Mouse (Mus musculus) heart, embryonic 15.5 days (tissue): ENCODE measurements at regions not wholly inside any gene's neighbourhood (a gene's known extent, or its start where the extent isn't known, plus 50 kb on each side); places are given as distances from the start of the nearest gene placed in this dataset.

Experiments
- ATAC-seq: fragments of 200-750 bp; cut with Nextera tagmentation; replicated peaks from 2 replicates; pipeline ENCODE4 v1.8.0; 2017; ENCODE audit warnings: low read depth, moderate TSS enrichment; ENCODE audit not compliant: insufficient number of reproducible peaks, insufficient read depth, low FRiP score
- H3K27ac ChIP-seq: fragments of 300-500 bp; sonication (generic); 2 replicates; pipeline ENCODE4 v1.5.1; 2015; ENCODE audit warnings: mild to moderate bottlenecking, inconsistent platforms
- H3K27me3 ChIP-seq: fragments of 300-500 bp; sonication (generic); 2 replicates; pipeline ENCODE4 v1.6.1; 2015; ENCODE audit warnings: inconsistent platforms
- H3K36me3 ChIP-seq: fragments of 300-500 bp; sonication (generic); 2 replicates; pipeline ENCODE4 v1.6.1; 2015; ENCODE audit warnings: mild to moderate bottlenecking, inconsistent platforms
- H3K4me1 ChIP-seq: fragments of 300-500 bp; sonication (generic); replicated peaks from 2 replicates; pipeline ENCODE4 v1.6.1; 2015; ENCODE audit warnings: inconsistent platforms
- H3K4me2 ChIP-seq: fragments of 300-500 bp; sonication (generic); 2 replicates; pipeline ENCODE4 v1.6.1; 2015; ENCODE audit warnings: inconsistent platforms, mild to moderate bottlenecking, moderate library complexity
- H3K4me3 ChIP-seq: fragments of 300-500 bp; sonication (generic); 2 replicates; pipeline ENCODE4 v1.5.1; 2015; ENCODE audit warnings: mild to moderate bottlenecking, inconsistent platforms
- H3K9ac ChIP-seq: fragments of 300-500 bp; sonication (generic); 2 replicates; pipeline ENCODE4 v1.6.1; 2015; ENCODE audit warnings: mild to moderate bottlenecking, inconsistent platforms
- H3K9me3 ChIP-seq: fragments of 300-500 bp; sonication (generic); replicated peaks from 2 replicates; pipeline ENCODE4 v1.6.1; 2016; ENCODE audit warnings: inconsistent platforms
- WGBS: fragments of 180-500 bp; shearing (Covaris S2); methylation state at CpG from one replicate; pipeline ENCODE4 v1.1.7; 2015; ENCODE audit warnings: mixed read lengths; 5-methylcytosine and 5-hydroxymethylcytosine counted together

- ATAC-seq = no peak
- Histone ChIP-seq H3K4me2 (no peak overlapping the region), H3K27me3 (no peaks in the 10 kb centered on the region), H3K4me1 (no peaks in the 10 kb centered on the region), H3K27ac (no peak overlapping the region), H3K4me3 (no peak overlapping the region), H3K36me3 (no peaks in the 10 kb centered on the region), H3K9ac (no peak overlapping the region), H3K9me3 (no peaks in the 10 kb centered on the region)
- WGBS = 65% methylated on average over 2 of the region's 2 CpGs
Observed at GRCm38 (mm10) chr11:45446512-45446911, 405.3 kb upstream of the Clint1 start.

GRCm38 (mm10) chr11:45454234-45454633 lies 397.6 kb upstream of the Clint1 start:
- H3K4me3 ChIP-seq = no peak overlapping the region
- 81% methylated on average over 5 of the region's 5 CpGs for WGBS
- no peak overlapping the region for H3K27ac ChIP-seq
- H3K36me3 ChIP-seq = no peaks in the 10 kb centered on the region
- ATAC-seq = no peak
- H3K9me3 ChIP-seq = no peaks in the 10 kb centered on the region
- no peak overlapping the region for H3K9ac ChIP-seq
- no peak overlapping the region for H3K4me2 ChIP-seq
- H3K4me1 ChIP-seq = peaks cover 5% of the 10 kb centered on the region
- no peaks in the 10 kb centered on the region for H3K27me3 ChIP-seq

DNA sequence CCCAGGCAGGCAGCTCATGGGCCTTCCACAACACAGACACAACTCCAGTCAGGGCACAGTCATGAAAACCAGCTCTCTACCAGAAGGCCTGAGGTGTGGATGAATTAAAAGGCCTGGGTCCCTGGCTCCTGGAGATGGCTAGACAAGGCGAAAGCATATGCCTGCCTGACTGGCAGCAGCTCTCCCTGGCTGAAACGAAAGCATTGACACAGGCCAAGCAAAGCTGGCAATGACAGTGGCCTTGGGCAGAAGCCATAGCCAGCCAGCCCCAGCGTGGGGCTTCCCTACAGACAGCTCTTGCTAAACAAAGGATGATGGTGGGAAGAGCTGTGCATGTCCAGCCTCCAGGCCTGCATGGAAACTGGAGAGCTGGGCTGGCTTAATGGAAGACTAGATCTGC lies 396.9 kb upstream of the Clint1 start:
- WGBS = 73% methylated on average over 3 of the region's 3 CpGs
- Histone ChIP-seq H3K9me3 (no peaks in the 10 kb centered on the region), H3K4me2 (no peak overlapping the region), H3K4me3 (no peak overlapping the region), H3K27ac (no peak overlapping the region), H3K27me3 (no peaks in the 10 kb centered on the region), H3K4me1 (peaks cover 5% of the 10 kb centered on the region), H3K9ac (no peak overlapping the region), H3K36me3 (no peaks in the 10 kb centered on the region)
- no peak for ATAC-seq

DNA sequence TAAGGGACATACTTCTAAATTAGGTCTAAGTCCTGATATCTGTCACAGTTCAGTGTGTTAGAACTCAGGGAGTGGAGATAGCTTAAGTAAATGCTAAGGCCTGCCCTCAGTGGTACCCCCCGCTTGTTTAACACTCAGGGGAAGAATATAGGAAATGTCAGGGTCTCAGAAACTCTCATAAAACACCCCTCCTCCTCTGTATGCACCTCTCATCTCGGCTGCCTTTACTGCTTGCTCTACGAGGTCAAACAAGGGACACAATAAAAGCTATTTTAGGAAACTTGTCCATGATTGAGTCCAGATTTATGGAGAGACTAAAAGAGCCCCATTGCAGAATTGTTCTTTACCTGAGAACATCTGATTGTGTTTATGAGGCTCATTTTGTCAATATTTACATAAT lies 395.1 kb upstream of the Clint1 start:
- no peak overlapping the region for H3K27ac ChIP-seq
- no peaks in the 10 kb centered on the region for H3K27me3 ChIP-seq
- H3K9me3 ChIP-seq = no peaks in the 10 kb centered on the region
- H3K4me1 ChIP-seq = peaks cover 5% of the 10 kb centered on the region
- no peak overlapping the region for H3K4me3 ChIP-seq
- H3K4me2 ChIP-seq = no peak overlapping the region
- no peaks in the 10 kb centered on the region for H3K36me3 ChIP-seq
- ATAC-seq = no peak
- 39% methylated on average over 3 of the region's 3 CpGs for WGBS
- no peak overlapping the region for H3K9ac ChIP-seq

GRCm38 (mm10) chr11:45457597-45457996 lies 394.3 kb upstream of the Clint1 start:
- Histone ChIP-seq H3K4me1 (peaks cover 5% of the 10 kb centered on the region), H3K27ac (no peak overlapping the region), H3K4me3 (no peak overlapping the region), H3K27me3 (no peaks in the 10 kb centered on the region), H3K36me3 (no peaks in the 10 kb centered on the region), H3K9me3 (no peaks in the 10 kb centered on the region), H3K4me2 (no peak overlapping the region), H3K9ac (no peak overlapping the region)
- 63% methylated on average over 4 of the region's 4 CpGs for WGBS
- ATAC-seq = no peak

GRCm38 (mm10) chr11:45460000-45460792 lies 391.7 kb upstream of the Clint1 start:
- Histone ChIP-seq H3K27me3 (no peaks in the 10 kb centered on the region), H3K27ac (no peak overlapping the region), H3K4me3 (no peak overlapping the region), H3K4me2 (no peak overlapping the region), H3K4me1 (peaks cover 5% of the 10 kb centered on the region), H3K36me3 (no peaks in the 10 kb centered on the region), H3K9me3 (no peaks in the 10 kb centered on the region), H3K9ac (no peak overlapping the region)
- WGBS = 73% methylated on average over 11 of the region's 11 CpGs
- no peak for ATAC-seq

DNA sequence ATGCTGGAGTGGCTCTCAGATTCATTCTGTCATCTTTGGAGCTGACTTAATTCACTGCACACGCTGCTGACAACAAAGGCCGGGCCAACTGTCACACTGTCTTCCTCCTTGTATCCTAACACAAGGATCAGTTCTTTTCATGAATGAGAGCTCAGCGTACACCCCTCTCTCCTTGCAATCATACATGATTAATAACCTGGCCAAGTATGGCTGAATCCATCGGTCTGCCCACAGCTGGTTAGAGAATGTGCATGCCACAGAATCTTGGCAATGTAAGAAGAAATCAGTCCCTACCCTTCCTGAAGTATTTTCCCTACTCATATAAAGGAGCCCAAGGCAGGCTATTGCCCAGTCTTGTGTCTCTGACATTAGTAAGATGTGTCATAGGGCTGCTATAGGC lies 387.4 kb upstream of the Clint1 start:
- Histone ChIP-seq H3K4me2 (no peak overlapping the region), H3K4me3 (no peak overlapping the region), H3K27ac (no peak overlapping the region), H3K9ac (no peak overlapping the region), H3K4me1 (no peaks in the 10 kb centered on the region), H3K36me3 (no peaks in the 10 kb centered on the region), H3K27me3 (no peaks in the 10 kb centered on the region), H3K9me3 (no peaks in the 10 kb centered on the region)
- WGBS = 70% methylated on average over 4 of the region's 4 CpGs
- no peak for ATAC-seq

DNA sequence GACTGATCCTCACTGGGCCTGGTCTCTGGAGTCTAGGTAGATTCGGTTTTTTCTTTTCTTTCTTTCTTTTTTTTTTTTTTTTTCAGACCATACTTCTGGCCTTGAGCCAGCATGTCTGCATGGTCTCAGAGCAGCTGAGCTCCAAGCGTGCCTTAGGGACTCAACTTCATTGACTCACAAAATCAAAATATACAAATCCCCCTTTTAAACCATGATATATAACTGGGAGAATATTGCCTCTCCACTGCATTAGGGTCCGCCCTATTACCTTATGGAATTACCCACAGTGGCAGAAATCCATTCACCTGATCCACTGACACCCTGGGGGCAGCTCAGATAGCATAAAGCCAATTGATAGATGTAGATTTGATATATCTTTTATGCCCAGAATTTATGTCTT lies 385.5 kb upstream of the Clint1 start:
- no peak for ATAC-seq
- no peaks in the 10 kb centered on the region for H3K36me3 ChIP-seq
- H3K27me3 ChIP-seq = no peaks in the 10 kb centered on the region
- no peak overlapping the region for H3K4me3 ChIP-seq
- no peak overlapping the region for H3K9ac ChIP-seq
- no peaks in the 10 kb centered on the region for H3K9me3 ChIP-seq
- no peak overlapping the region for H3K27ac ChIP-seq
- H3K4me1 ChIP-seq = no peaks in the 10 kb centered on the region
- 65% methylated on average over 3 of the region's 3 CpGs for WGBS
- H3K4me2 ChIP-seq = no peak overlapping the region

DNA sequence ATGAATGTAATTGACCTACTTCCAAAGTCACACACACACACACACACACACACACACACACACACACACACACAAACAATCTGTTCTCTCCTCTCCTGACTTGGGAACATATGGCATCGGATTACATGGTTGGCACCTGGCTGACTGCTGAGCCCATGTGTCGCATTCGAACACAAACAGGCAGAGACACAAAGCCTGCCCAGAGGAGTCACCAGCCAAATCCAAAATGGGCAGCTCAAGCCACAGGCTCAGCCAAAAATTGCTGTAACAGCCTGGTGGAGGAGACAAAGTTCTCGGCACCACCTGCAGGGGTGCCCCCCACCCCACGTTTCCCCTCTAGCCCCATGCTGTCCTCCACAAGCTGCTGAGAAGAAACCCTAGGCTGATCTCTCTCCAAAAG lies 379.7 kb upstream of the Clint1 start:
- no peak overlapping the region for H3K4me3 ChIP-seq
- no peaks in the 10 kb centered on the region for H3K36me3 ChIP-seq
- H3K27ac ChIP-seq = no peak overlapping the region
- 64% methylated on average over 5 of the region's 5 CpGs for WGBS
- no peak overlapping the region for H3K9ac ChIP-seq
- H3K4me2 ChIP-seq = no peak overlapping the region
- no peaks in the 10 kb centered on the region for H3K27me3 ChIP-seq
- ATAC-seq = no peak
- no peaks in the 10 kb centered on the region for H3K9me3 ChIP-seq
- no peaks in the 10 kb centered on the region for H3K4me1 ChIP-seq

GRCm38 (mm10) chr11:45476917-45477316 lies 374.9 kb upstream of the Clint1 start:
- H3K4me1 ChIP-seq = no peaks in the 10 kb centered on the region
- H3K36me3 ChIP-seq = no peaks in the 10 kb centered on the region
- no peaks in the 10 kb centered on the region for H3K9me3 ChIP-seq
- WGBS = 65% methylated on average over 4 of the region's 4 CpGs
- no peak overlapping the region for H3K9ac ChIP-seq
- no peak for ATAC-seq
- H3K27me3 ChIP-seq = no peaks in the 10 kb centered on the region
- H3K4me2 ChIP-seq = no peak overlapping the region
- no peak overlapping the region for H3K27ac ChIP-seq
- no peak overlapping the region for H3K4me3 ChIP-seq

DNA sequence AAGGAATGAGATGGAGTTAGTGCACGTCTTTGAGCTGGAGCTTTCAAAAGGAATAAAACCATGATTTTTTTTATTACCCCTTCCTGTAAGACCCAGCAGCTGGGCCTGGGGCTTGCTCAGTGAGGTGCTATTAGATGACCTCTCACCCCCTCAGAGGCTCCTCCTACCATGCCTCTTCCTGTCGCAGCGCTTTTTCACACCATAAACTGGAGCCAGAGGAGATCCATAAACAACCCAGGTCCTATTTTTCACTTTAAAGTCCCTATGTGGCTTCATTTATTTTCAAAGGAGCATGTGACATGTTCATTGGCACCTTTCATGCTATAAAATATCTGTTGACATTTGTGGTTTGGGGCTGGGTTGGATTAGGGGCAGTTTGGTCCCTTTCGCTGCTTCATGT lies 365.9 kb upstream of the Clint1 start:
- H3K9ac ChIP-seq = no peak overlapping the region
- no peak for ATAC-seq

More for the DNA sequence above, 365.9 kb upstream of the Clint1 start:
- H3K9me3 ChIP-seq = no peaks in the 10 kb centered on the region
- no peak overlapping the region for H3K4me3 ChIP-seq
- 76% methylated on average over 4 of the region's 4 CpGs for WGBS
- no peaks in the 10 kb centered on the region for H3K27me3 ChIP-seq
- no peak overlapping the region for H3K27ac ChIP-seq
- no peak overlapping the region for H3K4me2 ChIP-seq
- H3K36me3 ChIP-seq = no peaks in the 10 kb centered on the region
- no peaks in the 10 kb centered on the region for H3K4me1 ChIP-seq
